Mouse (Mus musculus) limb, embryonic 15.5 days (tissue): ENCODE measurements at regions not wholly inside any gene's neighbourhood (a gene's known extent, or its start where the extent isn't known, plus 50 kb on each side); places are given as distances from the start of the nearest gene placed in this dataset.

Experiments used
- ATAC-seq: fragments of 200-750 bp; cut with Nextera tagmentation; 2 replicates; pipeline ENCODE4 v1.8.0; 2017; ENCODE audit warnings: low read depth, moderate TSS enrichment; ENCODE audit not compliant: insufficient number of reproducible peaks, low FRiP score, low TSS enrichment
- H3K27ac ChIP-seq: fragments of 300-500 bp; sonication (generic); 2 replicates; pipeline ENCODE4 v1.5.1; 2015; ENCODE audit warnings: moderate library complexity, mild to moderate bottlenecking, inconsistent platforms
- H3K27me3 ChIP-seq: fragments of 300-500 bp; sonication (generic); 2 replicates; pipeline ENCODE4 v1.6.1; 2015; ENCODE audit warnings: inconsistent platforms
- H3K36me3 ChIP-seq: fragments of 300-500 bp; sonication (generic); 2 replicates; pipeline ENCODE4 v1.6.1; 2015; ENCODE audit warnings: inconsistent platforms
- H3K4me1 ChIP-seq: fragments of 300-500 bp; sonication (generic); 2 replicates; pipeline ENCODE4 v1.6.1; 2015; ENCODE audit warnings: inconsistent platforms
- H3K4me2 ChIP-seq: fragments of 300-500 bp; sonication (generic); 2 replicates; pipeline ENCODE4 v1.6.1; 2015; ENCODE audit warnings: mild to moderate bottlenecking, inconsistent platforms
- H3K4me3 ChIP-seq: fragments of 300-500 bp; sonication (generic); 2 replicates; pipeline ENCODE4 v1.5.1; 2015; ENCODE audit warnings: mild to moderate bottlenecking, inconsistent platforms
- H3K9ac ChIP-seq: fragments of 300-500 bp; sonication (generic); 2 replicates; pipeline ENCODE4 v1.6.1; 2015; ENCODE audit warnings: inconsistent platforms
- H3K9me3 ChIP-seq: fragments of 300-500 bp; sonication (generic); 2 replicates; pipeline ENCODE4 v1.6.1; 2016; ENCODE audit warnings: inconsistent platforms
- WGBS: fragments of 180-500 bp; shearing (Covaris S2); methylation state at CpG from one replicate; pipeline ENCODE4 v1.1.7; 2015; 5-methylcytosine and 5-hydroxymethylcytosine counted together

DNA sequence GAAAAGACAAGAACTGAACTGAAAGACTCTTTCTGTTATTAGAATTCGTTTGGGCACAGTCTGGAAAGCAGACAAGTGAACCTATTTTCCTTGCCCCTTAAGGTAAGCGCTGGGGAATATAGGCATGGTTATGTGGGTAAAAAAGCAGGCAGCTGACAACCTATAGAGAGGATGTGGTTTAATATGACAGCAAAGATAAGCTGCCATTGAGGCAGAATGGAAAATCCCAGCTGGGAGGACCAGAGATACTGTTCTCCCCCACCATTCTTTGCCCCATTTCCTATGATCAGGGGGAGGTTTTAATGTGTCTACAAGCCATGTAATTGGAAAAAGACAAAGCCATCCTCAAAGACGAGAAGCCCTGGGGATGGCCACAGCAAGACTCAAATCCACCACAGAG is 984.9 kb upstream of the Gm7489 start:
- H3K9me3 ChIP-seq = no peaks in the 10 kb centered on the region
- no peak overlapping the region for H3K4me2 ChIP-seq
- 67% methylated on average over 3 of the region's 3 CpGs for WGBS
- H3K36me3 ChIP-seq = no peaks in the 10 kb centered on the region
- H3K27ac ChIP-seq = no peak overlapping the region
- H3K4me3 ChIP-seq = no peak overlapping the region
- no peaks in the 10 kb centered on the region for H3K27me3 ChIP-seq
- no peak for ATAC-seq
- no peaks in the 10 kb centered on the region for H3K4me1 ChIP-seq
- no peak overlapping the region for H3K9ac ChIP-seq

DNA sequence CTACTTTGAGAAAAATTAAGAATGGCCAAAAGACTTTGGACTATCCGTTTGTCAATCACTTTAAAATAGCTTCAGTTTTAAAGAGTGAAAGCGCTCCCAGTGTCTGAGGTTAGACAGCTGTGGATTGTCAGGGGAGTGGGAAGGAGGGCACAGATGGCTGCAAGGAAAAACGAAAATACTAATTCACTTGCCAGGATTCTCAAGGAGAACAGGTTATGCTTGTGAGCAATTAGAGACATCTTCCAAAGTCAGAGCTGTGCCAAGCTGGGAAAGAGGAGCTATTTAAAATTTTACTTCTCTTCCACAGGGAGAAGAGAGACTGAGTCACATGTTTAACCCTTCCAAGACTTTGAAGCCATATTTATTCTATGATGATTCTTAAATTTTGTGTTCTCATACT is 979.5 kb upstream of the Gm7489 start:
- Histone ChIP-seq H3K9me3 (no peaks in the 10 kb centered on the region), H3K36me3 (no peaks in the 10 kb centered on the region), H3K4me2 (no peak overlapping the region), H3K27me3 (no peaks in the 10 kb centered on the region), H3K4me1 (no peaks in the 10 kb centered on the region), H3K27ac (no peak overlapping the region), H3K9ac (no peak overlapping the region), H3K4me3 (no peak overlapping the region)
- no peak for ATAC-seq
- WGBS = 77% methylated on average over 3 of the region's 3 CpGs

DNA sequence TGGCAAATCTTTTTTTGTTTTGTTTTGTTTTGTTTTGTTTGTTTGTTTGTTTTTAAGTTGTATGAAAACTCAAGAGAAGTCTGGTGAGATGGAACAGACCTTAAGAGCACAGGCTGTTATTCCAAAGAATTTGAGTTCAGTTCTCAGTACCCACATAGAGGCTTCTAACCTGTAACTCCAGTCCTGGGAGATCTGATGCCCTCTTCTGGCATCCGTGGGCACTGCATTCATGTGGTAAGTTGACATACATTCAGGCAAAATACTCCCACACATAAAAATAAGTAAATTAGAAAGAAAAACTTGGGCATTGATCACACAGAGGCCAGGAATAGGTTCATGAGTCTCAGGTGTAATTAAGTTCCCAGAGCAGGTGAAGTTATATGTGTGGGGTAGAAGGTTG is 977.5 kb upstream of the Gm7489 start:
- Histone ChIP-seq H3K27me3 (no peaks in the 10 kb centered on the region), H3K4me2 (no peak overlapping the region), H3K9me3 (no peaks in the 10 kb centered on the region), H3K4me1 (no peaks in the 10 kb centered on the region), H3K27ac (no peak overlapping the region), H3K9ac (no peak overlapping the region), H3K36me3 (no peaks in the 10 kb centered on the region), H3K4me3 (no peak overlapping the region)
- ATAC-seq = no peak
- WGBS = 53% methylated on average over 1 of the region's 1 CpGs

DNA sequence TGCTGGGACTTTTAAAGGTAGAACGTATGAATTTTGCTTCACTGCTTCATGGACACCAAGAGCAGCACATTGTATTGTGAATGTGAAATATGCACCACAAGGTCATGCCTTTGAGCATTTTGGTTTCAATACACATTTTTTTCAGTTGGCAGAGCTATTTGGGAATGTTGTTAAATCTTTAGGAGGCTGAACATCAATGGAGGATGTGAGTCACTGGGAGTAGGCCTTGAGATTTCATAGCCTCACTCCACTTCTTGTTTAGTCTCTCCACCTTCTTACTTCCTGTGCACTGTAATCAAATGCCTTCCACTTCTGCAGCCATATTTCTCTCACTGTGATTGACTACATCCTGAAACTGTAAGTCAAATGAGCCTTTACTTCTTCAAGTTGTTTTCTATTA is 962.4 kb upstream of the Gm7489 start:
- ATAC-seq = no peak
- H3K36me3 ChIP-seq = no peaks in the 10 kb centered on the region
- H3K4me1 ChIP-seq = no peaks in the 10 kb centered on the region
- H3K4me3 ChIP-seq = no peak overlapping the region
- no peaks in the 10 kb centered on the region for H3K9me3 ChIP-seq
- H3K4me2 ChIP-seq = no peak overlapping the region
- 67% methylated on average over 1 of the region's 1 CpGs for WGBS
- no peak overlapping the region for H3K27ac ChIP-seq
- no peaks in the 10 kb centered on the region for H3K27me3 ChIP-seq
- H3K9ac ChIP-seq = no peak overlapping the region

DNA sequence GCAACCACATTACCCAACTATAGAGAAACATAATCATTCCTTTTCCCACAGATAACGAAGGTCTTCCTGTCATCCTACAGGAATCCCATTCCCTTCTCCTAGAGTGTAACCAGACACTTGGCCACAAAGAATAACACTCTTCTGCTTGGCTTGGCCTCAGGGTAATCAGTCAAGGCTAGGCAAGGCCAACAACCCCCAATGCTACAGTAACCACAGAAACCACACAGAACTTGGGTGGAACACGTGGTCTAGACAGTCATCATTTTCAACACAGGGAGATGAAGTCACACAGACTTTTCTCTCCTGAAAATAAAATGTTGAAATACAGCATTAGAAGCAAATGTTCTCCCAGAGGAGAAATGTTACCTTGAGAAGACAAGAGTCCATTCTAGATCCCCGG is 956.3 kb upstream of the Gm7489 start:
- Histone ChIP-seq H3K4me3 (no peak overlapping the region), H3K4me1 (no peaks in the 10 kb centered on the region), H3K27me3 (no peaks in the 10 kb centered on the region), H3K36me3 (no peaks in the 10 kb centered on the region), H3K27ac (no peak overlapping the region), H3K4me2 (no peak overlapping the region), H3K9me3 (no peaks in the 10 kb centered on the region), H3K9ac (no peak overlapping the region)
- ATAC-seq = no peak
- 58% methylated on average over 3 of the region's 3 CpGs for WGBS

DNA sequence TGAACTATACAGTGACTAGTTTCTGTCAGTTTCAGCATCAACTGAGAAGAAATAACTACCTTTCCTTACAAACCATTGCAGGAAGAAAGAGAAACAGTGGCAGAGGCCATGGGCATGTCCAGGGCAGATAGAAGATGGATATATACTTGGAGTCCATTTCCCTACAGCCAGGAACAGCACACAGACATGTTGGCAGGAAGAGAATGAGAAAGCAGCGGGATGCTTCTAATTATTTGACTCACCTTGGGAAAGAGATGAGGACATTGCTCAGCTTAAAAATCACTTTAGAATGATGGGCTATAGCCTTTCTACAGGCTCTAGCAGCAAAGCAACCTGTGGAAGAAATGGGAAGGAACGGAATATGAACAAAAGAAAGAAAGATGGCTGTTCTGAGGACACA is 947.6 kb upstream of the Gm7489 start:
- no peak overlapping the region for H3K4me2 ChIP-seq
- ATAC-seq = no peak
- H3K36me3 ChIP-seq = no peaks in the 10 kb centered on the region
- no peak overlapping the region for H3K4me3 ChIP-seq
- no peaks in the 10 kb centered on the region for H3K9me3 ChIP-seq
- H3K27ac ChIP-seq = no peak overlapping the region
- H3K4me1 ChIP-seq = no peaks in the 10 kb centered on the region
- 85% methylated on average over 2 of the region's 2 CpGs for WGBS
- H3K27me3 ChIP-seq = no peaks in the 10 kb centered on the region
- H3K9ac ChIP-seq = no peak overlapping the region

DNA sequence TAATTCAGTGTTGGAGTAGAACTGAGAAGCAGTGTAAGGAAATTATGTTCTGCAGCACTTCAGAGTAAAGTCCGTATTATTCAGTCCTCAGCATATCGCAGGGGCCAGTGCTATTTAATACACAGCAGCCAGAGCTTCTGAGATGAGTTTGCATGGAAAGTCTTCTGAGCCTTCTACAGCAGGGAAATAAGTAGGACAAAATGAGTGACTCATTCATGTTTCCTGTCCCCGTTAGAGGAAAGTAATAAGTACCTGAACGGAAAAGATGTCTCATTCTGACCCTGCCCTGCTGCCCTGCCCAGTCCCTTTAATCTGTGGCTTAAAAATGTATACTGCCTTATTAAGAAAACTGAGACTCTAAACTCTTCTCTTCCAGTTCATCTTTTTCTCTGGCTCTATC is 940.1 kb upstream of the Gm7489 start:
- ATAC-seq = no peak
- no peaks in the 10 kb centered on the region for H3K36me3 ChIP-seq
- no peak overlapping the region for H3K27ac ChIP-seq
- no peaks in the 10 kb centered on the region for H3K9me3 ChIP-seq
- H3K4me3 ChIP-seq = no peak overlapping the region
- no peaks in the 10 kb centered on the region for H3K4me1 ChIP-seq
- H3K4me2 ChIP-seq = no peak overlapping the region
- no peak overlapping the region for H3K9ac ChIP-seq
- no peaks in the 10 kb centered on the region for H3K27me3 ChIP-seq
- WGBS = 74% methylated on average over 4 of the region's 4 CpGs

DNA sequence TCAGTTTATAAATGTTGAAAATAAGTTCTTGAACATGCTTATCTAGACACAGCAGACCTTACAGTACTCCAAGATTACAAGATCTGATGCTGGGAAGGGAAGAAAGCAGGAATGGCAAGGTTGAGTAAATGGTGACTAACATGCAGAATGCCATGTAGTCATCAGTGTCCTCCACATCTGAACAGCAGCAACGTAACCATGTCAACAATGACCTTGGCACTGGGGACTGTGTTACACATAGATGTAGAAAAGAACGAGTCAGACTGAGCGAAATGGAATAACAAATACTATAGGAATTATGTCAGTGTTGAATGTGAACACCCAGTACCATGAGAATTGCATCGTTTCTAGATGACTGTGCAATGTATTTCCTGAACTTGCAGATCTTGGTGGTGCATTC is 936.5 kb upstream of the Gm7489 start:
- Histone ChIP-seq H3K4me3 (no peak overlapping the region), H3K4me1 (no peaks in the 10 kb centered on the region), H3K9ac (no peak overlapping the region), H3K4me2 (no peak overlapping the region), H3K36me3 (no peaks in the 10 kb centered on the region), H3K27ac (no peak overlapping the region), H3K9me3 (no peaks in the 10 kb centered on the region), H3K27me3 (no peaks in the 10 kb centered on the region)
- no peak for ATAC-seq
- WGBS = 88% methylated on average over 4 of the region's 4 CpGs

DNA sequence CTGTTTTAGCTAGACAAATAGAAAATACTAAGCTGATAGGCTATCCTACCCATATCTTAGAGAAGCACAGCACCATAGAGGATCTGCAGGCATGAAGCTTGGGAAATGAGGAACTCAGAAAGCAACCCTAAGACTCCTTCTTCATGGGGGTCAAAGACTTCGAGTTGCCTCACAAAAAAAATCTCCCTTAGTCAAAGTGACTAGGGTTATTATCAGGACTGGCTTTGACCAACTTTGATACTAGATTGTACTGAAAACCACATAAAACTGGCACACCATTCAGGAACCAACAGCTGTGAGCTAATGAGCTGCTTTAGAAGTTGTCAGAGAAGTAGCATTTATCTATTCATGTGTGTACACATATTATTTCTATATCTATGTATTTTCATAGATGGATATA is 931.2 kb upstream of the Gm7489 start:
- Histone ChIP-seq H3K27me3 (no peaks in the 10 kb centered on the region), H3K27ac (no peak overlapping the region), H3K4me2 (no peak overlapping the region), H3K36me3 (no peaks in the 10 kb centered on the region), H3K9ac (no peak overlapping the region), H3K4me3 (no peak overlapping the region), H3K9me3 (no peaks in the 10 kb centered on the region), H3K4me1 (no peaks in the 10 kb centered on the region)
- 63% methylated on average over 1 of the region's 1 CpGs for WGBS
- no peak for ATAC-seq

DNA sequence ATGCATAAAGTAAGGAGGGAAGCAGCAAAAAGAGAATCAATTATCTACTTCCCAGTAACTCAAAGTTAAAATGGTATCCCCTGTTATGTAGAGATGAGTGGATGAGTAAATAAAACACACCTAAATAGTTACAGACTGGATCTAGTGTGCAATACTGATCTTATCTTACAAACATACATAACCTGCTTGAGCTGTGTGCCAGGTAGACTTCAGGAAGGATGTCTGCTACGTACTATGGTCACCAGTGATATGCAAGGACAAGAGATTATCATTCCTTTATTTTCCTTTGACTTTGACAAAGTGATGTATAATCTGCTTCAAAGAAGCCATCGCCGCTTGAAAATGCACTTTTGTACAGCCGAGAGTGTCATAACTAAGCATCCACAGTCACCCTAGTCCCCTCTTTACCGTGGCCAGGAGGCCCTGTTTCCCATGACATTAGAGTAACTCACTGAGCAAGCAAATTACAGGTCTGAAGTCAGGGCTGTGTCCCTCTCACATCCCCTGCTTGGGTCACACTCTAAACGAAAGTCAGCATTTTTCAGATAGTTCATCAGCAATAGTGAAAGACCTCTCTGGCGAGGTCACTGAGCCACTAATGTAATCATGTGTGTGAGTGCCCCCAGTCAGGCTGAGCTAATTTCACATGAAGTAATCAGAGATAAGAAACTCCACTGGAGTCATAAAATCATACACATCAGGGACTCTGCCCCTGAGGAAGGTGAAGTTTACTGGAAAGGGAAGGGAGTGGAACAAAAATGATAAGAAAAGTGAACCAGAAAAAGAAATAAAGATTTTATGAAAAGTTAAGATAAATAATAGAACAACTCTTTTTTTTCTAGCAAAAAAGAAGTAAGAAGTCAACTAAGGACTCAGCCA is 929.8 kb upstream of the Gm7489 start:
- no peak overlapping the region for H3K4me3 ChIP-seq
- H3K27ac ChIP-seq = no peak overlapping the region
- no peak for ATAC-seq
- 77% methylated on average over 7 of the region's 7 CpGs for WGBS
- H3K4me1 ChIP-seq = no peaks in the 10 kb centered on the region
- H3K9me3 ChIP-seq = no peaks in the 10 kb centered on the region
- no peaks in the 10 kb centered on the region for H3K36me3 ChIP-seq
- H3K27me3 ChIP-seq = no peaks in the 10 kb centered on the region
- no peak overlapping the region for H3K4me2 ChIP-seq
- H3K9ac ChIP-seq = no peak overlapping the region

DNA sequence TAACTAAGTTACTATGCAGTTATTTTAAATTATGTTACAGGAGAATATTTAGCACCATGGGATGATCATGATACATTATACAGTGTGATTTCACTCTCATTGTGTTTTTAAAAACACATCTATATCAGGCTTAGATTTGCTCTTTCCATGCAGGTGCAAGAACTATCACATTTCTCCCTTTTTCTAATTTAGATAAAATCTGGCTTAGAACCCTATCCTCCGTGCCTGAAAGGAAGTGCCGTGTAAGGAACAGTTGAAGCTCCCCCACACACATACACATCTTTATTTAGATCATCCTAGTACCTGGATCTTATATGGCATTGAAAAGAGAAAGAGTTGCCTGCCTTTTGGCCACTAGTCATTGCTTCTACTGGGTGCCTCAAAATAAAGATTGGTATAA is 925.0 kb upstream of the Gm7489 start:
- H3K27me3 ChIP-seq = no peaks in the 10 kb centered on the region
- H3K4me1 ChIP-seq = no peaks in the 10 kb centered on the region
- H3K4me3 ChIP-seq = no peak overlapping the region
- H3K9ac ChIP-seq = no peak overlapping the region
- no peak overlapping the region for H3K4me2 ChIP-seq
- ATAC-seq = no peak
- no peak overlapping the region for H3K27ac ChIP-seq
- no peaks in the 10 kb centered on the region for H3K36me3 ChIP-seq
- no peaks in the 10 kb centered on the region for H3K9me3 ChIP-seq
- WGBS = 71% methylated on average over 2 of the region's 2 CpGs

DNA sequence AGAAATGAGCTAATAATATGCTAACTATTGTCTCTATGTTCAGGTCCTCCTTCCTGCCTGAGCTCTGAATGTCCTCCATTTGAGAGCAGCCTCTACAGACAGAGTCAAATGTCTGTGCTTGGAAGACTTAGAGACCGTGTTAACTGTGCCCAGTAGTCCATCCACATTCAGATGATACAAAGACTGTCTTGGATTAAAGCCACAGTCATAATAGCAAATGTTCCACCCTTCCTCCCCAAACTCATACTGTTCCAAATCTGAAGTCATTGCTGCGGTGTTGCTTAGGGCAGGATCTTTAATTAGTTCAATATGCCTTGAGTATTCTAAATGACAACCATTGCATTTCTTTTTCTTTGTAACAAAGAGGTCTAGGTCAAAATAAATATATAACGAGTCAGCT is 923.2 kb upstream of the Gm7489 start:
- H3K27ac ChIP-seq = no peak overlapping the region
- H3K4me1 ChIP-seq = no peaks in the 10 kb centered on the region
- H3K9me3 ChIP-seq = no peaks in the 10 kb centered on the region
- ATAC-seq = no peak
- no peak overlapping the region for H3K4me2 ChIP-seq
- H3K27me3 ChIP-seq = no peaks in the 10 kb centered on the region
- no peak overlapping the region for H3K4me3 ChIP-seq
- 47% methylated on average over 3 of the region's 3 CpGs for WGBS
- no peak overlapping the region for H3K9ac ChIP-seq
- no peaks in the 10 kb centered on the region for H3K36me3 ChIP-seq

DNA sequence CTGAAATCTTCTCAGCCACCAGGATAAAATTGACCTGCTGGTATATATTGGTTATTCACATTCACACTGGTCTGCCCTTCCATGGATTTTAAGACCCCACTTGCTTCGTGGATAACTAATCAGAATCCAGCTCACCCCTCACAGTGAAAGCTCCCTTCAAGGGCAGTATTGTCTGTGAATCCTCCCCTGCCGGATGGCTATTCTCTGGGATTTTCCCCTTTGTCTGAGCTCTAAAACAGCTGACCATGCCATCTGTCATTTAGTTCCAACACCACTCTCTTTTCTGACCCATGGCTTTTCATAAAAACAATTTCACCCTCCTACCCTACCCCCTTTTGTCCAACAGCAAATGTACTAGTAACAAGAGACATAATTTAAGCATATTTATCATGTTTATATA is 920.8 kb upstream of the Gm7489 start:
- Histone ChIP-seq H3K4me1 (no peaks in the 10 kb centered on the region), H3K4me2 (no peak overlapping the region), H3K9me3 (no peaks in the 10 kb centered on the region), H3K36me3 (no peaks in the 10 kb centered on the region), H3K27ac (no peak overlapping the region), H3K9ac (no peak overlapping the region), H3K4me3 (no peak overlapping the region), H3K27me3 (no peaks in the 10 kb centered on the region)
- 55% methylated on average over 2 of the region's 2 CpGs for WGBS
- no peak for ATAC-seq
